Mouse (Mus musculus) spleen, postnatal 14 days (tissue): ENCODE measurements around the gene Gapt.

Experiments
- DNase-seq, 2 experiments: peaks; one replicate each; pipeline ENCODE4 v3.0.0; 2021 to 2022; ENCODE audit warnings: low spot score in 2 of 2

The Gapt gene

DNA sequence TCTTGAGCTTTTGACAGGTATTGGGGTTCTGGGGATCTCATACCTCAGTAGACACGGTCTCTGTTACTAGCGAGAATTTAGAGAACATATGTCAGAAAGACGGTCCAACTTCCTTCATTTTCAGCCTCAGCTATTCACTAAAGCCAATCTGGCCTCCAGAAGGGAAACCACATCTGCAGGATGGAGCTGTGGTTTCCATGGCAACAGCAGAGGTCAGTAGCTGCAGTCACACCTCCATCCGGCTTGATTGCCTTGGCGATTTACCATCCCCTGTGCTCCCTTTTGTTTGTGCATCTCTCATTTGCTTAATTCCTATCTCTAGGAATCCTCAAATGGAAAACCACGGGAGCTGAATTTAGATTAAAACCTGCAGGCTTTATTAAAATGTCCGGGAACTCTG is 10.3 kb downstream of the Gapt start:
- DNase-seq, result no peak

DNA sequence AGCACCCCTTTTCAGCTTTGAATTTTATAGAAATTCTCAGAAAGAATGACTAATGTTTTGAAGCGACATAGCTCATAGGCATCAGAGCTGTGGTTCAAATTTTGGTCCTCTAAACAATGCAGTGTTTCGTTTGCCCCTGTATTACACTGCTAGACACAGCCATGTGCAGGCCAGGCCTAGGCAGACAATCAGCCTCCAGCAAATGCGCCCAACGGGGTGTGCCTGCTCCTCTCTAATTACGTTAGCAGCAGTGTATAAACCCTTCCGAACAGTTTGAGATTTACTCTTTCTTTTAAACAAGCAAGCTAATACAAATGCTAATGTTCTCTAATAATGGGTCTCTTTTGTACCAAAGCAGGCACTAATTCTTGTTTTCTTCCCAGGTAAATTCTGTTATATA is 14.4 kb downstream of the Gapt start:
- no peak for DNase-seq

DNA sequence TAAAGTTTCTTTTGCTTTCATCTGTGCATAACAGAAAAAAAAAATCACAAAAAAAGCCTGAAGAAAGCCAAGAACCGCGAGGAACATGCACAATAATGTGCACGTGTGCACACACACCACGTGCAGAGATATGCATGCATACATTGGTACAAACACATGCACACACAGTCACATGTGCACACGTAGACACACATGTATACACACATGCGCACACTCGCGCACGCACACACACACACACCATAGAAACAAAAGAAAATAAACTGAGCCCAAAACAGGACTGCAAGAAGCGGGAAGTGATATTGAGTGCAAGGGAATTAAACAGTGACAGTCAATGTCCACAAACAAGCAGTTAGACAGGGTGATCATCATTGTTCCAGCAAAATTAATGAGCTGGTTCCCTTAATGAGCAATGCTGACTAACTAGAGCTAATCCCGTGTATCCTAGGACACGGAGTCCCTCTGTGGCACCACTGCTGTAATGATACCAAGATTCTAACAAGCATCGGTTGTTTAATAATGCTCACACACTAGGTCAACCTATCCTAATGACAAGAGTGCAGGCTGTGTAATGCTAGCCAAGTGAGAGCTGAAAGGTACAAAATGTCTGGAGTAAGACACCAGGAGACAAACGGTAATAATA is 23.9 kb downstream of the Gapt start:
- DNase-seq, result no peak

DNA sequence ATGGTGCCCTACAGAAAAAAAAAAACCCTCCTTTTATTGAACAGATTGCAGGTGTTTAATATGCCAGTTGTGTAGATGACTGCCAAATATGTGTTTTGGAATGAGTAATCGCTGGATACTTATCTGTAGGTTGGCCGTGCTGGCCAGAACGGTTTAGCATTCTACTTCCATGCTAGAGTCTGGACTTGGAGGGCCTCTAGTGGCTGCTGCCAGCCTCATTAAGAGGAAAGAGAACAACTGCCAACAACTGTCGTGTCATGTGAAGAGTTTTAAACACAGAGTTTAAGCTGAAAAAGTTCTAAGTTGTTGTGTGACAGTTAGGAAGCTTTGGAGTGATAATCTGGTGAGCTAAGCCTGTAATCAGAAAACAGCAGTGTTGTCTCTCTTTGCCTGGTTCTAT is 38.3 kb downstream of the Gapt start:
- DNase-seq, result no peak

DNA sequence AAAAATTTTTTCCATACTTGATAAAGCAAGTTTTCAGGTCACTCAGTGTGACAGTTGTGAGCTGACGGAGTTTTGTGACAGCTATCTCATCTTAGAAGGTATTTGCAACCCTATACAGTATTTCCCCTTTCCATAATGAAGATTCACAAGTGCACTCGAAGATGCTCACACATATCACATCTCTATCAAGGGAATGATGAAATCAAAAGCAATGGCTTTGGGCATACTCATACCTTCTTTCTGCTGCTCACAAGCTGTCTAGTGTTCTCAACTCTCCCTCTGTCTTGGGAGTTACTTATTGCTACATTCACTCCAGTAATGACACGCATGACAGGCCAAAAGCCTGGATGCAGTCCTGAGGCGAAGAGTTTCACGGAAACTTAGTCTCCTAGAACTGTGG is 49.8 kb downstream of the Gapt start:
- DNase-seq, result no peak
